Mouse (Mus musculus) liver, embryonic 15.5 days (tissue): ENCODE measurements around the gene St6galnac6. TPM values are rescaled to one million over a fixed set of nuclear protein-coding genes. Genes with fewer than 3 reads are reported as not detected.
A peak's percentile ranks its signal among the peaks of the same experiment; 100 is the strongest.

Source experiments
- ATAC-seq: fragments of 200-750 bp; cut with Nextera tagmentation; 2 replicates; pipeline ENCODE4 v1.8.0; 2017; ENCODE audit warnings: moderate number of reproducible peaks, mild to moderate bottlenecking, moderate library complexity; ENCODE audit not compliant: insufficient read depth
- H3K27ac ChIP-seq: fragments of 300-500 bp; sonication (generic); replicated peaks from 2 replicates; pipeline ENCODE4 v1.5.1; 2015; ENCODE audit warnings: mild to moderate bottlenecking, inconsistent platforms
- H3K27me3 ChIP-seq: fragments of 300-500 bp; sonication (generic); 2 replicates; pipeline ENCODE4 v1.6.1; 2015; ENCODE audit warnings: mild to moderate bottlenecking, inconsistent platforms
- H3K36me3 ChIP-seq: fragments of 300-500 bp; sonication (generic); replicated peaks from 2 replicates; pipeline ENCODE4 v1.6.1; 2015; ENCODE audit warnings: moderate library complexity, mild to moderate bottlenecking, inconsistent platforms
- H3K4me1 ChIP-seq: fragments of 300-500 bp; sonication (generic); replicated peaks from 2 replicates; pipeline ENCODE4 v1.6.1; 2015; ENCODE audit warnings: inconsistent platforms
- H3K4me2 ChIP-seq: fragments of 300-500 bp; sonication (generic); 2 replicates; pipeline ENCODE4 v1.6.1; 2015; ENCODE audit warnings: moderate library complexity, mild to moderate bottlenecking, inconsistent platforms
- H3K4me3 ChIP-seq: fragments of 300-500 bp; sonication (generic); replicated peaks from 2 replicates; pipeline ENCODE4 v1.5.1; 2015; ENCODE audit warnings: mild to moderate bottlenecking, inconsistent platforms
- H3K9ac ChIP-seq: fragments of 300-500 bp; sonication (generic); 2 replicates; pipeline ENCODE4 v1.6.1; 2015; ENCODE audit warnings: moderate library complexity, mild to moderate bottlenecking, inconsistent platforms
- H3K9me3 ChIP-seq: fragments of 300-500 bp; sonication (generic); replicated peaks from 2 replicates; pipeline ENCODE4 v1.6.1; 2016; ENCODE audit warnings: inconsistent platforms
- whole genome bisulfite sequencing: fragments of 180-500 bp; shearing (Covaris S2); methylation state at CpG from one replicate; pipeline ENCODE4 v1.1.7; 2015; ENCODE audit warnings: mixed read lengths; ENCODE audit not compliant: insufficient replicate concordance; 5-methylcytosine and 5-hydroxymethylcytosine counted together
- polyA plus RNA-seq: library from polyadenylated mRNA; unstranded; fragments of >200 nt; fragmentation: Nextera tagmentation; extraction: Ambion mirVana; gene quantifications from 2 replicates; pipeline ENCODE4 v1.2.1, GENCODE M21; 2015

The St6galnac6 gene
- polyA plus RNA-seq, 1 experiment from 2014 or later, result 11.7 TPM

DNA sequence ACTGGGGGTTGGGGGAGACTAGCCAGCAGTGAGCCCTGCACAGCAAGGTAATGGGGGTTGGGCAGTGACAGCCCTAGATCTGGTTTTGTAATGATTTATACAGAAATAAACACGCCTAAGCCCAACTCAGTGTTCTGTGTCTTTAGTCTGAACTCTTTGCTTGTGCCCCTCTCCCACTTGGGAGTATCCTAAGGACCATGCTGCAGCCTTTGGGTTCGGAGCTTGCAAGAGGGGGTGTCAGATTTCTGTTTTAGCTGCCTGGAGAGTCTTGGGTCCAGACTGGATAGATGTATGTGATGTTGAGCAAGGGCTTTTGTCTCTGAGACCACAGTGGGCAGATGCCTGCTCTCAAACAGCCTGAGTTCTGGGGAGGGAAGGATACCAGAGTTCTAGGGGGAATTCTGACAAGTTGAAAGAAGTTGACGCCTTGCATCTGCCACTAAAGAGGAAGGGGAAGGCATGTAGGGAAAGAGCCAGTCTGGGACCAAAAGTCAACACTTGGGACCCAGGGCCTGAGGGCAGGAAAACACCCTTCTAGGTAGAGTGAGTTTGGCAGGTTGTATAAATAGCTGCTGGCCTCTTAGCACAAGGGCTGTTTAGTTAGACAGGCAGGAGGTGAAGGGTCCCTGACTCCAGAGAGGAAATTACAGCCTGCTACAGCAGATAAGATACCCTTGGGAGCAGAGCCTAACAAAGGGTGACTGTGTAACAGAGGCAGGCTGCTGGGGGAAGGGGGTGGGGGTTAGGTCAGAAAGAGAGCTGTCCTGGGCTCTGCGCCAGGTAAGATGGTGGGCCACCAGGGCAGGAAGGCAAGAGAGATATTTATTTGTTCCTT is 21.4 kb downstream of the St6galnac6 start:
- peak; percentile 54 for ATAC-seq
- no peak overlapping the region for H3K4me2 ChIP-seq
- no peak overlapping the region for H3K4me3 ChIP-seq
- WGBS, result 40% methylated on average over 4 of the region's 4 CpGs
- peak overlapping the region; percentile 29; the same call in 1 of the 2 replicates for H3K27ac ChIP-seq
- peaks cover 31% of the 10 kb centered on the region for H3K36me3 ChIP-seq
- H3K27me3 ChIP-seq, result no peaks in the 10 kb centered on the region
- peaks cover 46% of the 10 kb centered on the region for H3K4me1 ChIP-seq
- no peaks in the 10 kb centered on the region for H3K9me3 ChIP-seq
- no peak overlapping the region for H3K9ac ChIP-seq

DNA sequence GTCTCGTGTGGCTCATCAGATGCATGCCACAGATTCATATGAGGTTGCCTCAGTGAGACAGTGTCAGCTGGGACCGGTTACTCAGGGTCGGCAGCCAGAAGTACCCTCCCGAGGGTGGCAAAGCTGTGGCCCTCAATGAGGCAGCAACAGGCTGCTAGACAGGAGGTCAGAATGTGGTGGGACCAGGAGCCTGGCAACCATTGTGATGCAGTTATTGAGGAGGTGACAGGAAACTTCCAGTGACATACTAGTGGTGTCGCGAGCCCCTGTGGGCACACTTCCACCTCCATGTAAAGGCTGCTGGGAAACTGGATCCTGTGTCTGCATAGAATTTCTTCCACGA is 22.0 kb downstream of the St6galnac6 start, which contains the start of gene Ak1:
Ak1 (plus strand) TSS at position 242 of the 343 bp plus-strand sequence.
- WGBS, result 35% methylated on average over 7 of the region's 7 CpGs
- Histone ChIP-seq H3K9ac (no peak within 1 kb of the TSS), H3K36me3 (peaks cover 26% of the 10 kb centered on the region), H3K4me2 (no peak within 1 kb of the TSS), H3K9me3 (no peaks in the 10 kb centered on the region), H3K4me3 (no peak within 1 kb of the TSS), H3K27me3 (no peaks in the 10 kb centered on the region), H3K4me1 (peaks cover 52% of the 10 kb centered on the region), H3K27ac (peak within 1 kb of the TSS; percentile 29)
- no peak for ATAC-seq

DNA sequence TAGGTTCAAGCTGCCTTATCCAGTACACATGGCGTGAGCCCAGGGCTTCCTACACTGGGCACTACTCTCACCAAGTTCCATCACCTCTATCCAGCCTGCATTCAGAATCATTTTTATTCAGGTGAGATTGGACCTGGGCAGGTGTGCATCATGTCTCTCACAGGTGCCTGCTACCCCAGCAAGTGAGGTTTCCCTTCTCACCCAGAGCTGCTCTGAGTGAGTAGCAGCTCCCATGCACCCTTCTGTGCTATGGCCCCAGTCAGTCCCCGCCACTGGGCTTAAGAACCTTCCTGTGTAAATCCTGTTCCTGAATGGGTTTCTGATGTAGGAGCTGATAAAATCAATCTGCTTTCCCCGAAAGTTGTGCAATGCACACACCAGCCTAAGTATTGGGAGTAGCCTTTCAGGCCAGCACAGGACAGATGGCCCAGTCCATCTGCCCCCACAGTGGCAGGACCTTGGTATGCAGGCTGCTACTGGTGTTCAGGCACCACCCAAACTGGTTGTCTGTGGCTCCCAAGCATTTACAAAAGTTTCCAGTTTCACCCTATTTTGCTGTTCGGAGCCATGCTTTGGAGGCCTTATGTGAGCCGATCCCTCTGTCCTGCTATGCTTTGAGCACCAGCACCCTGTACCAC is 24.7 kb downstream of the St6galnac6 start:
- Histone ChIP-seq H3K9me3 (no peaks in the 10 kb centered on the region), H3K9ac (no peak overlapping the region), H3K4me2 (no peak overlapping the region), H3K4me1 (peaks cover 58% of the 10 kb centered on the region), H3K27ac (no peak overlapping the region), H3K36me3 (peaks cover 2% of the 10 kb centered on the region), H3K4me3 (no peak overlapping the region), H3K27me3 (no peaks in the 10 kb centered on the region)
- ATAC-seq, result no peak
- 59% methylated on average over 5 of the region's 5 CpGs for WGBS

DNA sequence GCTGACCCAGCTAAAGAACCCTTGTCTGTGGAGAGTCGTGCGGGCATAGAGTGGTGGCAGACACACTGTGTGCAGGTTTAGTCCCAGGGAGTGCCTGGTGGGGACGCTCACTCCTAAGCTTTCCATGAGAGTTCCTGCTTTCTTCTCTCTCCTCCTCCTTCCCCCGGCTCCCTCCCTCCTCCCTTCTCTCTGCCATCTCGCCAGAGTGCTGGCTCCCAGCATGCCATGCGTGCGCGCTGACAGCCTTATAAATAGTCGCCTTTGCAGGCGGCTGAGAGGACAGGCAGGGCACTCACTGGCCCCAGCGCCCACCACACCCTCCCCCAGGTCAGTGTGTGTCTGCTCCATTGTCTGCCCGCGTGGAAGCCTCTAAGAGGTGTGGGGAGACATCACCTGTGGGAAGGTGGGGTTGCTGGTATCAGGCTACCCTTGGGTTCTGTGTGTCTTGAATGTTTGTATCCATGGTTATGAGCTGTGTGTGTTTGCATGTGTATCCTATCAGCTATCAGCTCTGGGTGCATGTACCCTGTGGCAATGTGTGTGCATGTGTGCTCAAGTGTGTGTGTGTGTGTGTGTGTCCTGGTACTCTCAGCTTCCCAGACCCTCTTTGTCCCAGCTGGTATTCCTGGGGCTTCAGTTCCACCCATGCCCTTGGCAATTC is 25.8 kb downstream of the St6galnac6 start:
- H3K9me3 ChIP-seq, result no peaks in the 10 kb centered on the region
- peak overlapping the region; percentile 56 for H3K4me2 ChIP-seq
- H3K4me3 ChIP-seq, result peak overlapping the region; percentile 24
- H3K9ac ChIP-seq, result no peak overlapping the region
- no peaks in the 10 kb centered on the region for H3K27me3 ChIP-seq
- H3K36me3 ChIP-seq, result no peaks in the 10 kb centered on the region
- 0 out of 2 replicates have a peak, but pooled peaks have one; percentile 7 for ATAC-seq
- 8% methylated on average over 13 of the region's 13 CpGs for WGBS
- no peak overlapping the region for H3K27ac ChIP-seq
- peaks cover 47% of the 10 kb centered on the region for H3K4me1 ChIP-seq

DNA sequence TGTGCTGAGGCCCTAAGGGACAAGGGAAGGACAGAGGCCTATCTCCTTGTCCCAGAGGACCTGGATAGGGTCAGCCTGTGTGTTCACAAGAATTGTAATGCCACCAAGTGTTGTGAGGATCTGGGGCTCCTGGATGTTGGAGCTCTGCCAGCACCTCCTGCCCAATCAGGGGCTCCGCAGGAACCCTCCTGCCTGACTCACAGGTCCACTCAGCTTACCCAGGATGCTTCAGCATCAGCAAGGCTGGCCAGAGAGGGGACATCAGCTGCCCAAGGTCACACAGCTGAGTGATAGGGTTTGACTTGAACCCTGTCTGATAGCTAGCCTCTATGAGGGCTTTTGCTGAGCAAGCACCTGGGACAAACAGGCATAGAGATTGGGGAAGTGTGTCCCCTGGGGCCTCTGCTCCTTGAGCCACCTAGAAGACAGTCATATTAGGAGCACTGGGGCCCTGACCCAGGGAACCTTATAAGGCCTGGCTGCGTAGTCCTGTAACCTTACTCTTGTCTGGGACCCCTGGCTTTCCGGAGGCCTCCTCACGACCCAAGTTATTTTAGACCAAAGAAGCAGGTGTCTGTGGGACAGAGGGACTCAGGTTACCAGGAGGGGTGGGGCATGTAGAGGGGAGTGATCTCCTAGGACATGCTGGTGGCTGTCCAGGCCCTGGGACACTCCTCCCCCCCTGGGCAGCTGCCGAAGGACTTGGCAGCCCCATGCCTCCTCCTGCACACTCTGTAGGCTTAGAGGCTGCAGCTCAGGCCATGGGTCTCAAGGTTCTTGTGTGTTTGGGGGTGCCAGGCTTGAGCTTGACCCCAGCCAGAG is 26.6 kb downstream of the St6galnac6 start:
- peaks cover 40% of the 10 kb centered on the region for H3K4me1 ChIP-seq
- 0 out of 2 replicates have a peak, but pooled peaks have one; percentile 4 for ATAC-seq
- H3K9ac ChIP-seq, result no peak overlapping the region
- no peak overlapping the region for H3K4me3 ChIP-seq
- H3K27ac ChIP-seq, result no peak overlapping the region
- WGBS, result 62% methylated on average over 5 of the region's 5 CpGs
- H3K36me3 ChIP-seq, result no peaks in the 10 kb centered on the region
- no peak overlapping the region for H3K4me2 ChIP-seq
- H3K9me3 ChIP-seq, result no peaks in the 10 kb centered on the region
- H3K27me3 ChIP-seq, result no peaks in the 10 kb centered on the region

DNA sequence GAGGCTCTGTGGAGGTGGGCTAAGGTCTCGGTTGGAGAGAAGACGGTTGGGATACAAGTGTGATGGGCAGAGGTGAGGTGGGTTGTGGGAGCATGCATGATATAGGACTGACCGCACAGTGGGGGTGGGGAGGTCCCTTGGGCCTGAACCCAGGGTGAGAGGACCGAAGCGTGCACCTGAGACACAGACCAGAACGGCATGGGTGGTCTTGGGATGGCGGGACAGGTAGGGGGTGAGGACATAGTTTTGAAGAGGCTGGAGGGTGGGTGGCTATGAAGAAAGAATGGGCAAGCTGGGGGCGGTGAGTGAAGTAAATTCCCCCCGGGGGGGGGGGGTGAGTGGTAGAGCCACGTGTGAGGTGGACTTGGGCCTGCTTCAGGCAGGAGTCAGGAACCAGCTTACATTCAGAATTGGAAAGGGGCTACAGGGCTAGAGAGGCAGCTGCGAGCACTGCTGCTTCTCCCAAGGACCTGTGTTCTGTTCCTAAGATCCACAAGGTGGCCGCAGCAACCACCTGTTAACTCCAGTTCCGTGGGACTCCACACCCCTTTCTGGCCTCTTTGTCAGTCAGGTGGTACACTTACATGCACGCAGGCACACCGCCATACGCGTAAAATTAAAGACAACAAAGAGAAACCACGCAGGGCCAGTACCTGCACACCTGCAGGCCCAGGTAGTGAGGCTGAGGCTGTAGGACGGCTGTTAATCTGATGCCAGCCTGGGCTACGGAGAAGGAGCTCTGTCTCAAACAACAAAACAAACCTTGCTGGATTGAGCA is 27.9 kb downstream of the St6galnac6 start:
- Histone ChIP-seq H3K4me1 (peaks cover 33% of the 10 kb centered on the region), H3K27me3 (no peaks in the 10 kb centered on the region), H3K9ac (no peak overlapping the region), H3K4me3 (no peak overlapping the region), H3K4me2 (no peak overlapping the region), H3K36me3 (no peaks in the 10 kb centered on the region), H3K27ac (no peak overlapping the region), H3K9me3 (no peaks in the 10 kb centered on the region)
- no peak for ATAC-seq
- 75% methylated on average over 20 of the region's 20 CpGs for WGBS

DNA sequence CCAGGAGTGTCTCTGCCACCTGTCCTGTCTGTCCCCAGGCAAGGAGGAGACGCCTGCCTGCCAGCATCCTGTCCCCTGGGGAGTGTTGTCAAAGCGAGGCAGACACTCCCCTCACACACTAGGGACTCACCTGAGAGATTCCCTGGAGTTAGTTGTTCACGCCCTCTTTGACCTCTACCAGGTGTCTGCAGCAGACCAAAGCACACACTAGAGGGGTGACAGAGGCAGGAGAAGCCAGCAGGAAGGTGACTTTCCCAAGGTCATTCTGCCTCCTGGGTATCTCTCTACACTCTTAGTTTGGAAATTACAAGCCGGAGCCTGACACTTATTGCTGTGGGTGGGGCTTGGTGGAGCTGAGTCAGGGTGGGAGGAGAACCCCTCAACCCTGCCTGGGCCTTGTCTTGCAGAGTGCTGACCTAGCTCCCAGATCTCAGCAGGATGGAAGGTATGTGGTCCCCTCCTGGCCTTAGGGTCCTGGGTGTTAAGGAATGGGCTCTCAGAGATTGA is 28.6 kb downstream of the St6galnac6 start:
- WGBS, result 49% methylated on average over 4 of the region's 4 CpGs
- Histone ChIP-seq H3K27ac (no peak overlapping the region), H3K9me3 (no peaks in the 10 kb centered on the region), H3K36me3 (no peaks in the 10 kb centered on the region), H3K9ac (no peak overlapping the region), H3K4me1 (peaks cover 33% of the 10 kb centered on the region), H3K4me2 (no peak overlapping the region), H3K4me3 (no peak overlapping the region), H3K27me3 (no peaks in the 10 kb centered on the region)
- ATAC-seq, result no peak

DNA sequence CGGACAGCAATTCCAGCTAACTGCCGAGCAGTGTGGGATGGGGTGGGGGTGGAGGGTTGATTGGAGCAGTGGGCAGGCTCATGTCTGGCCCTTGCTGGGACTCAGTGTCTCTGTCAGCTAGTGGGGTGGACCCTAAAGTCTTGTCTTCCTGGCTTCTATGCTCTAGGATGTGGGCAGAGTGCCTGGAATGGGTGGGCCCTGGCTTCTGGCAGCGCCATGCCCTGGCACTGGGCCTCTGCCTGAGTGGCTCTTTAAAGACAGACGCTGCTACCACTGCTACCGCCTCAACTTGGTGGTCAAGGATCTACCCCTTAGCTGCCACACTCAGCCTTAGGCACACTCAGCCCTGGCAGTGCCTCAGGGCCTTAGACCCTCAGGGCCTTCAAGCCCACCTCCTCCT is 29.2 kb downstream of the St6galnac6 start:
- H3K4me1 ChIP-seq, result peaks cover 33% of the 10 kb centered on the region
- no peaks in the 10 kb centered on the region for H3K9me3 ChIP-seq
- no peak overlapping the region for H3K9ac ChIP-seq
- no peak overlapping the region for H3K27ac ChIP-seq
- no peaks in the 10 kb centered on the region for H3K36me3 ChIP-seq
- 70% methylated on average over 5 of the region's 5 CpGs for WGBS
- H3K27me3 ChIP-seq, result no peaks in the 10 kb centered on the region
- ATAC-seq, result no peak
- H3K4me3 ChIP-seq, result no peak overlapping the region
- no peak overlapping the region for H3K4me2 ChIP-seq

DNA sequence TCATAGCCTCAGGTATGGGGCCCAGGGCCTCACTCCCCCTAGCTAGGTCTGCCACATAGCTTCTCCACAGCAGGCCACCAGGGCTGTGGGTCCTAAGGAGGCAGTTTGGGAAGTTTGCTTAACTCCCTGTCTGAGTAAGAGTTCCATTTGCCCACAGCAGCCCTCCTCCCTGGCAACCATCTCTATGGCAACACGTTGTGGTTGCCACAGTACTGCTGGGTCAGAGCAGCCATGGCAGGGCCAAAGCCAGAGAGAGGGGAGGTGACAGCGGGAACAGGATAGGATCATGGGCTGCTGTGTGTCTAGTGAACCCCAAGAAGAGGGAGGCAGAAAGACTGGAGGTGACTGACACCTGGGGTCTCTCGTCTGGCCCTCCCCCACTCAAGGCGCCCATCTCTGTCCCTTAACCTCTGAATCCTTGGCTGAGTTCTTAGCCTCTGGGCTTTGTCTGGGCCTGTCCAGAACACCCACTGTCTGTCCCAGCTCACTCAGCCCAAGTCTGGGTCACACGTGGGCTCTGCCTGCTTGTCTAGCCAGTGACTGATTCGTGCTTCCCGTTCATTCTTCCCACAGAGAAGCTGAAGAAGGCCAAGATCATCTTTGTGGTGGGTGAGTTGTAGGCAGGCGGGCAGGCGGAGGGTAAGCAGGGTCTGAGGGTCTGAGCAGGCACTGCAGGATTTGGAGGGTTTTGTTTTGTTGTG is 29.9 kb downstream of the St6galnac6 start:
- WGBS, result 52% methylated on average over 9 of the region's 9 CpGs
- ATAC-seq, result no peak
- Histone ChIP-seq H3K9me3 (no peaks in the 10 kb centered on the region), H3K27ac (no peak overlapping the region), H3K4me2 (no peak overlapping the region), H3K9ac (no peak overlapping the region), H3K36me3 (no peaks in the 10 kb centered on the region), H3K4me1 (peaks cover 28% of the 10 kb centered on the region), H3K4me3 (no peak overlapping the region), H3K27me3 (no peaks in the 10 kb centered on the region)
